Mouse (Mus musculus): ENCODE data around the gene Cxcl2. TPM values are rescaled to one million over a fixed set of nuclear protein-coding genes. Genes with fewer than 3 reads are reported as not detected.
A peak's percentile ranks its signal among the peaks of the same experiment; 100 is the strongest.

Cxcl2 gene
- polyA plus RNA-seq, 1 experiment from 2014 or later, result not detected

DNA sequence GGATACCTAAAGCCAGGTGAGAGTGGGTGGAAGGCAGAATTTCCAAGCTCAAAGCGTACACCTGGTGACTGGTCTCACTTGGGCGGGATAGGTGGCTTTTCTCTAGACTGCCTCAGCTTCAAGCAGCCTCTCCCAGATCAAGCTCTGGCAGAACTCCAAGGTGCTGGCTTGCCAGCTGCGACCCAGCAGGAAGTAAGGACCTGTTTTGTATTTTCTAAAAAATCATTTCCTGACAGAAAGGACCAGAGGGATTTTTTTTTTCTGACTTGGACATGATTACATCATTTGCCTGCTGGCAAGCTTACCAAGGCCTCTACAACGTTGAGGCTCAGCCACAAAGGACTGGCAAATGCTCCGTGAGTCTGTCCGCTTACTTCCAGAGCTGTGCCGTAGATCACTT, 3.5 kb upstream of the Cxcl2 start:
- H3K36me3 ChIP-seq (ENCODE audit: poor library complexity, severe bottlenecking), result no peaks in the 10 kb centered on the region
- peaks cover 12% of the 10 kb centered on the region; the same call in 1 of the 2 replicates for H3K27me3 ChIP-seq
- no peaks in the 10 kb centered on the region for H3K9me3 ChIP-seq (replicated peaks)
- H3K4me1 ChIP-seq, result peaks cover 20% of the 10 kb centered on the region
- no peak overlapping the region for H3K4me2 ChIP-seq
- no peak for ATAC-seq
- 49% methylated on average over 7 of the region's 7 CpGs for WGBS
- H3K4me3 ChIP-seq, result no peak overlapping the region
- H3K27ac ChIP-seq, result no peak overlapping the region
- no peak overlapping the region for H3K9ac ChIP-seq

DNA sequence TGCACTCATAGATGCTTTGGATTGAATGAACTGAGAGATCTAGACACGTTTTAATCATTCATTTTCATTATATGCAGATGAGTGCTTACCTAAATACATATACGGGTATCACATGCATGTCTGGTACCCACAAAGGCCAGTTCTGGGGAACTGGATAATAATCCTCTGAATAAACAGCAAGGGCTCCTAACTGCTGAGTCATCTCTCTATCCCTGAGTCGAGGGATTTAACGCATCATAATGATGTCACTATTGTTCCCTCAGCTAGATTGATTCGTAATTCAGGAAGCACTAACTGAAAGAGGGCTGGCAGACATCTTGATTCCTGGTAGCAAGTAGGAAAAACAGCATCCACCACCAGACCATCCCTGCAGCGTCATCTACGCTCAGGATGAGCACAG, 3.0 kb upstream of the Cxcl2 start:
- no peak overlapping the region for H3K4me2 ChIP-seq
- H3K4me3 ChIP-seq, result no peak overlapping the region
- 70% methylated on average over 7 of the region's 7 CpGs for WGBS
- no peak for ATAC-seq
- no peaks in the 10 kb centered on the region for H3K9me3 ChIP-seq (replicated peaks)
- H3K4me1 ChIP-seq, result peaks cover 20% of the 10 kb centered on the region
- no peak overlapping the region for H3K9ac ChIP-seq
- H3K27ac ChIP-seq, result no peak overlapping the region
- peaks cover 12% of the 10 kb centered on the region; the same call in 1 of the 2 replicates for H3K27me3 ChIP-seq
- H3K36me3 ChIP-seq (ENCODE audit: poor library complexity, severe bottlenecking), result no peaks in the 10 kb centered on the region

DNA sequence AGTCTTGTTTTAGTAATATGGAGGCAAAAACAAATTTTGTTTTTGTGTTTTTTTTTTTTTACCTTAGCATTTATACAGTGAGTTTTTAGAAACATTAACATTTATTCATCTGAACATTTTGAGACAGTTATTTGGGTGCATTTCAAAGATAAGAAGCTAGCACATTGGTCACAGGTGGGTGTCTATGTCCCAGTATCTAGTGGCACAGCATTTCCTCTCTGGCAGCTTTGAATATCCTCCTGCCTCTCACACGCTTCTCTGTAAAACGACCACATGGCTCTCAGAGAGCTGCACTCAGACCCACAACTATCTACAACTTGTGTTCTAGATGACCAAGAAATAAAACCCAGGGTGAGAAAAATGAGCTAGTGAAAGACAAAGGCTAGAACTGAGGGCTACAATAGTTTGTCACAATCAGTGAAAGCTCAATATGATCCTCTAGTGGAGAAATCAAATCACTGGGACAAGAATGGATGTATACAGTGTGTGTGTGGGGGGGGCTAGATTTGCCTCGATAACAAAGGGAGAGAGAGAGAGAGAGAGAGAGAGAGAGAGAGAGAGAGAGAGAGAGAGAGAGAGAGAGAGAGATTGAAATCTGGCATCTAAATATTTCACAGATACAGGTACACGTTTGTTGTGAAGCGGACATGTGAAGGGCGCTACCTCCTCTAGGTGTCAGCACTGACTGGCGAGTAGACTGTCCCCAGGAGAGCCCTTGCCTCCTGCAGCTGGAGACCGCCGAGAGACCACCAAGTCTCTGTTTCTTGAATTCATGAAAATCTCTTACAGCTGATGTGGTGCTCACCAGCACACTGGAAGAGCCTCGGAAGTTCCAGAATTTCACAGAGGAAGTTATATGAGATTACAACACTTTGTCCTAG, 1.1 kb upstream of the Cxcl2 start:
- Histone ChIP-seq H3K4me2 (peak overlapping the region; percentile 74), H3K9ac (no peak overlapping the region), H3K9me3 (replicated peaks) (no peaks in the 10 kb centered on the region), H3K27ac (no peak overlapping the region), H3K36me3 (ENCODE audit: poor library complexity, severe bottlenecking) (no peaks in the 10 kb centered on the region), H3K27me3 (peaks cover 12% of the 10 kb centered on the region; the same call in 1 of the 2 replicates), H3K4me1 (peaks cover 20% of the 10 kb centered on the region), H3K4me3 (peak overlapping the region; percentile 37)
- 13% methylated on average over 10 of the region's 10 CpGs for WGBS
- ATAC-seq, result peak; percentile 70

DNA sequence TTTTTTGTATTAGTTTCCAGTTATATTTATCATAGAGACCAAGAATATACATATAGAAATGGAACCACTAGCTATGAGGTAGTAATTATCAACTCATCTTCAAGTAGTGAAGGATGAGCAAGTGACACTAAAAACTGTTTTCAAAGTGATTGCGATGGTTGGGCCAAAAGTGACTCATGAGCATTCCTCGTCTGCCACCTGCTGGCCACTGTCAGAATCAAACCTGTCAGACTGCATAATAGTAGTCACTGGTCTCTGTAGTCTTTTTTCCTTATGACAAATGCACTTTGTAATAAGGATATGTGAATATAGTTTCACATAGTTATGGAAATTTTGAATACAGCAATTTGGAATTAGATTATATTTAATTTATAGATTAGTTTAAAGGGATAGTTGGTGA, 5.3 kb downstream of the Cxcl2 start:
- Histone ChIP-seq H3K4me1 (0 out of 2 replicates have a peak, but pooled peaks cover under 1% of the 10 kb centered on the region), H3K4me2 (no peak overlapping the region), H3K36me3 (ENCODE audit: poor library complexity, severe bottlenecking) (no peaks in the 10 kb centered on the region), H3K9me3 (replicated peaks) (no peaks in the 10 kb centered on the region), H3K27ac (no peak overlapping the region), H3K4me3 (no peak overlapping the region), H3K27me3 (peaks cover 11% of the 10 kb centered on the region; the same call in 1 of the 2 replicates), H3K9ac (no peak overlapping the region)
- WGBS, result 3% methylated on average over 2 of the region's 2 CpGs
- ATAC-seq, result peak; percentile 89

DNA sequence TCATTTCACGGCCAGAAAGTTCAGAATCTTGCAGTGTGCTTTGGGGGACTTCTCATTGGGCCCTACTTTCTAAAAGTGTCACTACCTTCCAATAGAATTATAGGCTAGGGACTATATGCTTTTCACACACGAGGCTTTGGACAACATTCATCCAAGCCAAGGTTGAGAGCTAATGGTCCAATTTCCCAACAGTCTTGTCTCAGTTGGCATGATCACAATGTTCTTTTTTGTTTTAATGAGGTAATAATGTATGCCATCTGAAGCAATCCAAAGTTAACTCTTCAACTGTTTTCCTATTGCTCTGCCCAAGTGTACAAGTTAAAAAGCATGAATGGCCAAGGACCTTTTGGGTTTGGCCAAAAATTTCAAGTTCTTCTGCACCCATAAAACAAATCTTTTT, 15.8 kb downstream of the Cxcl2 start:
- Histone ChIP-seq H3K4me2 (no peak overlapping the region), H3K36me3 (ENCODE audit: poor library complexity, severe bottlenecking) (no peaks in the 10 kb centered on the region), H3K27me3 (no peaks in the 10 kb centered on the region), H3K27ac (no peak overlapping the region), H3K4me1 (no peaks in the 10 kb centered on the region), H3K4me3 (no peak overlapping the region), H3K9me3 (replicated peaks) (no peaks in the 10 kb centered on the region), H3K9ac (no peak overlapping the region)
- WGBS, result 76% methylated on average over 2 of the region's 2 CpGs
- ATAC-seq, result no peak

DNA sequence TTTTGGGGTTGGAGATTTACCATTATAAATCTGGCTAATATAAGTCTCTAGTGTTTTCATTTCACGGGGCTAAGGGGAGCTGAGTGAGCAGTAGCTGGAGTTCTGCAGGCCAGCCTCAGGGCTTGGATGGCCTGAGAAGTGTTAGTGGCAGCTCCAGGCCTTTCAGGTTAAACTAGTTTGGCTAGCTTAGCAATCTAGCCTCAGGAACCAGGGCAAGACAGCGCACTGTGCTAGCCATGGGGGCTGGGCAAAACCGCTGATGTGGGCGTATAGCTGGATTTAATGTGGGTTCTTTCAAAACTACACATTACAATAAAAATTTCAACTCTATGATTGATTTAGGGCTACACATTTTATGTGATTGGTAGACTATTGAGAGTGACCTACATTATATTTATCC, 19.3 kb downstream of the Cxcl2 start:
- Histone ChIP-seq H3K36me3 (ENCODE audit: poor library complexity, severe bottlenecking) (no peaks in the 10 kb centered on the region), H3K9ac (no peak overlapping the region), H3K4me2 (no peak overlapping the region), H3K9me3 (replicated peaks) (no peaks in the 10 kb centered on the region), H3K4me1 (no peaks in the 10 kb centered on the region), H3K27me3 (no peaks in the 10 kb centered on the region), H3K27ac (no peak overlapping the region), H3K4me3 (no peak overlapping the region)
- 96% methylated on average over 4 of the region's 4 CpGs for WGBS
- no peak for ATAC-seq

DNA sequence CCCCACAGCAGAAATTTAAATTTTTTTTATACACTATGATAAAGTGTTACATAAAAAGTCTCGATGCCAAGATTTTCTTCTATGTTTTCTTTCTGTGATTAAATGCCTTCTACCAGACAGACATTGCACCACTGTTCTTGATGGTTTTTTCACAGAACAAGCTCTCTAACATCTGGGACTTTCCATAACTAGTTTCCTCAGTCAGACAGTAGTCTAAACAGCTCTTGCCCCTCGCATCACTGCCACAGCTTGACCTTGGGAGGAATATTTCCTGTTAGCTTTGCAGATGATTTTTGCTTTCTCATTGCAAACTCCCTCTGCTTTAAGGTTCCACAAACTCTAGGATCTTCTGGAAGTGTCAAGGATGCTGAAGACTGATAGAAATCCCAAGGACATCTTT, 26.9 kb downstream of the Cxcl2 start:
- peaks cover 18% of the 10 kb centered on the region for H3K36me3 ChIP-seq (ENCODE audit: poor library complexity, severe bottlenecking)
- H3K9me3 ChIP-seq (replicated peaks), result no peaks in the 10 kb centered on the region

DNA sequence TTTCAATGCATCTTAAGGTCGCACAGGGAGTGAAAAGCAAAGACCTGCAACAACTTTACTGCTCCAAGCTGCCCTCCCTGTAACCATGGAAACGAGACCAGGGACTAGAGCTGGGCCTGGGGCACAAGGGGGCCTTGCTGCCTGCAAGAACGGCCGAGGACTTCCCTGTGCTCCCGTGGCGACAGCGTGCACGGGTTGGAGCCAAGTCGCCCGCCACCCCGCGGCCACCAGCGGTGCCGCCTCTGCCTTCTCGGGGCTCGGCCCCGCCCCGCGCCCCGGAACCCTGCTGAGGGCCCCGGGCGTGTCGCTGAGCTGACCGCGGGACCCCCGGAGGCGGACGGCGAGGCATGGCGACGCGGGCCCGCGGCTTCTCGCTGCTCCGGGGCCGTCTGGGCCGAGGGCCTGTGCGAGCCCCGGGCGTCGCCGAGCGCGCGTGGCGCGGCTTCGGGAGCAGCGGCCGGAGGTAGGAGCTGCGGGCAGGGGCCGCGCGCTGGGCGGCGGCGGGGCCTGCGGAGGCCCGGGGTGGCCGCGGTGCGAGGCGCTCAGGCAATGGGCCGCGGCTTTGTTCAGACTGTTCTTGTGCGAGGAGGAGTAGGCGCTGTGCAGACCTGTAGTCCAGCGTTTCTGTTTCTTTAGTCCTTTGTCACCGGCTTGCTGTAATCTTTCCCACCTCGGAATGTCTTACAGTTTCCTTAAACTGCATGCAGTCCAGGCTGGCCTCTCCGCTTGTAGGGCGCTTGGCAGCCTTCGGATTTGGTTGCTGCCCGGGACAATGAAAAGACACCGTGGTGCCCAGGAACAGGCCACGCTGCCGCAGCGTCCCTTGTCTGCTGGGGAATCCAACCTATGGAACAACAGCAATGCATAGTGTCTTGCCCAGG, 27.5 kb downstream of the Cxcl2 start, which contains the start of gene Mthfd2l:
TSS of gene Mthfd2l (plus strand) at position 147 of the 881 bp plus-strand sequence.
- Histone ChIP-seq H3K4me3 (peak within 1 kb of the TSS; percentile 65), H3K9me3 (replicated peaks) (no peaks in the 10 kb centered on the region), H3K27ac (peak within 1 kb of the TSS; percentile 98), H3K4me1 (peaks cover 14% of the 10 kb centered on the region), H3K36me3 (ENCODE audit: poor library complexity, severe bottlenecking) (peaks cover 18% of the 10 kb centered on the region), H3K9ac (peak within 1 kb of the TSS; percentile 91), H3K27me3 (no peaks in the 10 kb centered on the region), H3K4me2 (peak within 1 kb of the TSS; percentile 64)
- WGBS, result under 1% methylated on average over 60 of the region's 79 CpGs
- peak; percentile 98 for ATAC-seq

More for the DNA sequence above, 26.9 kb downstream of the Cxcl2 start:
- H3K4me3 ChIP-seq, result peak overlapping the region; percentile 65
- ATAC-seq, result peak; percentile 26
- peak overlapping the region; percentile 91 for H3K9ac ChIP-seq
- H3K27me3 ChIP-seq, result no peaks in the 10 kb centered on the region
- 58% methylated on average over 2 of the region's 2 CpGs for WGBS
- peaks cover 14% of the 10 kb centered on the region for H3K4me1 ChIP-seq
- H3K4me2 ChIP-seq, result peak overlapping the region; percentile 64
- H3K27ac ChIP-seq, result peak overlapping the region; percentile 98

DNA sequence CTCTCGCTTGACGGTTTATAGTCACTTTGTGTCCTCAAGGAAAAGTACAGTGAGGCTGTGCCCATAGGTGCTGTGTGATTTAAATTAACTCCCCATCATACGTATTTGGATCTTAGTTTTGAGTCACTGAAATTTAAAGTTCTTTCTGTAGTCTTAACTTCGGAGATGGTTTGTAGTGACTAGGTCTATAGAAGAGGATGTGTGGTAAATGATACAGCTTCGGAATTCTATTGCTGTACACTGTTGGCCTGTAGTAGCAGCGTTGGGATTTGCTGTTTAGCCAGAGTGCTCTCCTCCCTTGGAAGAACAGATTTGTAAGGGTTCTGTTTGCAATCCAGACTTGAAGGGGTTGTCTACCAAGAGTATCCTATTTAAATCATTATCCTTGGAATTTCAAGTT, 28.2 kb downstream of the Cxcl2 start:
- 2% methylated on average over 6 of the region's 6 CpGs for WGBS
- peaks cover 18% of the 10 kb centered on the region for H3K36me3 ChIP-seq (ENCODE audit: poor library complexity, severe bottlenecking)
- ATAC-seq, result peak; percentile 36

DNA sequence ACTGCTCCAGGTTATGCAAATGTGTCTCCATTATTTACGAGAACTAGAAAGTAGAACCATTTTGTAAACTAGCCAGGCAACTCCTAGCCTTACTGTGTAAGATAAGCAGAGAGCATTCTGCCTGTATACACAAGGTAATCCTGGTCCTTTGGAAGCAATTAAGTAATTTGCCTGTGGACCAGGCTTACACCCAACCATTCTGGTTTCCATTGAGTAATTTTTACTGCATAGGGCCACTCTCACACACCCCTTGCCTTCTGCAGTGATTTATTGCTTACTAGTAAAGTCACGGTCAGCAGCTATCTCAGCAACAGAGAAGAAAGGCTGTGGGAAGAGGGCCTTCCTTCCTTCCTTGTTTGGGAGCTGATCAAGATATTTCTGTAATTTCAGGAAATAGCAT, 33.0 kb downstream of the Cxcl2 start:
- ATAC-seq, result no peak
- Histone ChIP-seq H3K4me3 (no peak overlapping the region), H3K27ac (no peak overlapping the region), H3K36me3 (ENCODE audit: poor library complexity, severe bottlenecking) (peaks cover 18% of the 10 kb centered on the region), H3K27me3 (no peaks in the 10 kb centered on the region), H3K9me3 (replicated peaks) (no peaks in the 10 kb centered on the region), H3K4me2 (no peak overlapping the region), H3K9ac (no peak overlapping the region), H3K4me1 (peaks cover 14% of the 10 kb centered on the region)
- WGBS, result 96% methylated on average over 2 of the region's 2 CpGs

More for the DNA sequence above, 28.2 kb downstream of the Cxcl2 start:
- Histone ChIP-seq H3K4me3 (peak overlapping the region; percentile 65), H3K4me1 (peaks cover 14% of the 10 kb centered on the region), H3K4me2 (peak overlapping the region; percentile 64), H3K9ac (peak overlapping the region; percentile 91), H3K27me3 (no peaks in the 10 kb centered on the region), H3K27ac (peak overlapping the region; percentile 98), H3K9me3 (replicated peaks) (no peaks in the 10 kb centered on the region)

DNA sequence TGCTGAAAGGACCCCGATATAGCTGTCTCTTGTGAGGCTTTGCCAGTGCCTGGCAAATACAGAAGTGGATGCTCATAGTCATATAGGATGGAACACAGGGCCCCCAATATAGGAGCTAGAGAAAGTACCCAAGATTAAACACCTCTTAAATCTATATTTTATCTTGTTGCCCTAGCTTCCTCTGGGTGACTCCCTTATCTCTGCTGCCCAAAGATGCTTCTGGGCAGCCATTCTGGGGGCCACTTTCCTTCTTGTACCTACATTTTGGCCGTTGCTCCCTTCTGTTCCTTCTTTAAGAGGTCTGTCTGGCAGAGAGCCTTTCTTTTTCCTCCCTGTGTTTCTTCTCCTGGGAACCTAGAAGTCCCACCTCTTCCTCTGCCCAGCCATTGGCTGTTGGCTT, 41.8 kb downstream of the Cxcl2 start:
- whole genome bisulfite sequencing, result 89% methylated on average over 2 of the region's 2 CpGs
- H3K27ac ChIP-seq, result no peak overlapping the region
- no peak for ATAC-seq
- H3K4me3 ChIP-seq, result no peak overlapping the region
- H3K36me3 ChIP-seq (ENCODE audit: poor library complexity, severe bottlenecking), result peaks cover 11% of the 10 kb centered on the region; the same call in 1 of the 2 replicates
- no peak overlapping the region for H3K9ac ChIP-seq
- no peaks in the 10 kb centered on the region for H3K9me3 ChIP-seq (replicated peaks)
- no peaks in the 10 kb centered on the region for H3K27me3 ChIP-seq
- no peaks in the 10 kb centered on the region for H3K4me1 ChIP-seq
- no peak overlapping the region for H3K4me2 ChIP-seq

DNA sequence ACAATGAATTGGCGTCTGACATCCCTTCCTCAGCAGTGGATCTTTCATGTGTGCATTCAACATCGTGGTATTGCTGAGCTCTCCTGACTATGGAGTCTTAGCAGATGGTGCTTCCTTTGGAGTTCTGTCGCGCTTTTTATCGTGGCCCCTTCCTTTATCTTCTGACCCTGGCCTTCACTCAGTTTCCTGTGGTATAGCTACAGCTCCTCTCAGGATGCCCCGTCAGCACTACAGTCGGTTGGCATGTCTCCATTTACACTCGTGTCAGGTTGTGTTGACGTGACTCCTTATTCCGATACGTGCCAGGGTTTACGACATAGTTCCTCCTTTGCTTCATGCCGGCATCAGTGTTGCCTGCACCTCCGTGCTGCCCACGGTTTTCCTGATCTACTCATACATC, 45.8 kb downstream of the Cxcl2 start:
- Histone ChIP-seq H3K36me3 (ENCODE audit: poor library complexity, severe bottlenecking) (peaks cover 11% of the 10 kb centered on the region; the same call in 1 of the 2 replicates), H3K27ac (no peak overlapping the region), H3K9me3 (replicated peaks) (no peaks in the 10 kb centered on the region), H3K4me3 (no peak overlapping the region), H3K4me1 (no peaks in the 10 kb centered on the region), H3K27me3 (no peaks in the 10 kb centered on the region), H3K9ac (no peak overlapping the region; the same call in 1 of the 2 replicates), H3K4me2 (no peak overlapping the region)
- ATAC-seq, result no peak
- WGBS, result 90% methylated on average over 15 of the region's 15 CpGs

Measured in forebrain, embryonic 13.5 days (tissue).